Mouse (Mus musculus): ENCODE results near the gene Slc29a4.

GRCm38 (mm10) chr5:142768352-142769267, 76.3 kb downstream of the Slc29a4 start:
- no peak for TF ChIP-seq CTCF (IDR thresholded peaks at IDR 0.05; ENCODE audit: low read depth)
- no peak for TF ChIP-seq EP300 (IDR thresholded peaks at IDR 0.05; ENCODE audit: low read depth)

Data from liver, postnatal 0 days (tissue).